Mouse (Mus musculus) kidney, adult 2 months (tissue): ENCODE measurements around the gene Cldn17.

Source experiments
- CTCF ChIP-seq: fragments of 200-500 bp; conservative IDR thresholded peaks from 2 replicates; pipeline ENCODE4 v1.5.1; 2011; ENCODE audit warnings: low read depth, mild to moderate bottlenecking, control low read depth, low read length, moderate library complexity, mixed read lengths; ENCODE audit not compliant: insufficient read depth, insufficient read length
- POLR2A ChIP-seq: fragments of 200-500 bp; IDR thresholded peaks from one replicate; pipeline ENCODE4 v1.6.1; 2011; ENCODE audit warnings: low read depth, low read length, control low read depth

DNA sequence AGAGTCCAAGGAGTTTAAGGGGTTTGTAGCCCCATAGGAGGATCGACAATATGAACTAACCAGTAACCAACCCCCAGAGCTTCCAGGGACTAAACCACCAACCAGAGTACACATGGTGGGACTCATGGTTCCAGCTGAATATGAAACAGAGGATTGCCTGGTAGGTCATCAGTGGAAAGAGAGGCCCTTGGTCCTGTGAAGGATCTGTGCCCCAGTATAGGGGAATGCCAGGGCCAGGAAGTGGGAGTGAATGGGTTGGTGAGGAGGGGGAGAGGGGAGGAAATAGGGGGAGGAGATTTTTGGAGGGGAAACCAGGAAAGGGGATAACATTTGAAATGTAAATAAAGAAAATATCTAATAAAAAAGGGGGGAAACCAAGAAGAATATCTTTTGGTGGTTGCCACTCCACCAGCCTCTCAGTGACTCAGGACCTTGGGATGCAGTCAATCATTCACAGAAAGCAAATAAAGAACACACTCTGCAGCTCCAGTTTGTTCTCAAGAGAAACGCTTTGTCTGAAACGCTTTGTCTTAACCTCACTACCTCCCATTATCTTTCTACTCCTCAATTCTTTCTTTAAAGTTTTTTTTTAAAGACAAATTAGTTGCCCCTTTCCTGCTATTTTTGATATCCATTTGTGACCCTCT is 33.2 kb upstream of the Cldn17 start:
- TF ChIP-seq CTCF (no peak), POLR2A (no peak)
